Mouse (Mus musculus) embryonic facial prominence, embryonic 13.5 days (tissue): ENCODE data around the gene Zbtb9. TPM values are rescaled to one million over a fixed set of nuclear protein-coding genes. Genes with fewer than 3 reads are reported as not detected.

Experiments used
- ATAC-seq: fragments of 200-750 bp; cut with Nextera tagmentation; 2 replicates; pipeline ENCODE4 v1.8.0; 2017; ENCODE audit warnings: low read depth; ENCODE audit not compliant: insufficient number of reproducible peaks, insufficient read depth, low FRiP score, low TSS enrichment
- H3K27ac ChIP-seq: fragments of 300-500 bp; sonication (generic); 2 replicates; pipeline ENCODE4 v1.5.1; 2015; ENCODE audit warnings: moderate library complexity, mild to moderate bottlenecking, inconsistent platforms
- H3K27me3 ChIP-seq: fragments of 300-500 bp; sonication (generic); 2 replicates; pipeline ENCODE4 v1.6.1; 2015; ENCODE audit warnings: mild to moderate bottlenecking, inconsistent platforms
- H3K36me3 ChIP-seq: fragments of 300-500 bp; sonication (generic); 2 replicates; pipeline ENCODE4 v1.6.1; 2015; ENCODE audit warnings: mild to moderate bottlenecking, inconsistent platforms
- H3K4me1 ChIP-seq: fragments of 300-500 bp; sonication (generic); 2 replicates; pipeline ENCODE4 v1.6.1; 2015; ENCODE audit warnings: inconsistent platforms
- H3K4me2 ChIP-seq: fragments of 300-500 bp; sonication (generic); 2 replicates; pipeline ENCODE4 v1.6.1; 2015; ENCODE audit warnings: moderate library complexity, mild to moderate bottlenecking, inconsistent platforms
- H3K4me3 ChIP-seq: fragments of 300-500 bp; sonication (generic); 2 replicates; pipeline ENCODE4 v1.5.1; 2015; ENCODE audit warnings: mild to moderate bottlenecking, inconsistent platforms
- H3K9ac ChIP-seq: fragments of 300-500 bp; sonication (generic); 2 replicates; pipeline ENCODE4 v1.6.1; 2015; ENCODE audit warnings: mild to moderate bottlenecking, inconsistent platforms
- H3K9me3 ChIP-seq: fragments of 300-500 bp; sonication (generic); 2 replicates; pipeline ENCODE4 v1.6.1; 2016; ENCODE audit warnings: inconsistent platforms
- WGBS: fragments of 180-500 bp; shearing (Covaris S2); methylation state at CpG from one replicate; pipeline ENCODE4 v1.1.7; 2015; ENCODE audit warnings: mixed read lengths; 5-methylcytosine and 5-hydroxymethylcytosine counted together
- polyA plus RNA-seq: library from polyadenylated mRNA; unstranded; fragments of >200 nt; fragmentation: Nextera tagmentation; extraction: Ambion mirVana; gene quantifications from 2 replicates; pipeline ENCODE4 v1.2.1, GENCODE M21; 2015

Zbtb9 gene
- polyA plus RNA-seq, 1 experiment from 2014 or later: 16.1 TPM

DNA sequence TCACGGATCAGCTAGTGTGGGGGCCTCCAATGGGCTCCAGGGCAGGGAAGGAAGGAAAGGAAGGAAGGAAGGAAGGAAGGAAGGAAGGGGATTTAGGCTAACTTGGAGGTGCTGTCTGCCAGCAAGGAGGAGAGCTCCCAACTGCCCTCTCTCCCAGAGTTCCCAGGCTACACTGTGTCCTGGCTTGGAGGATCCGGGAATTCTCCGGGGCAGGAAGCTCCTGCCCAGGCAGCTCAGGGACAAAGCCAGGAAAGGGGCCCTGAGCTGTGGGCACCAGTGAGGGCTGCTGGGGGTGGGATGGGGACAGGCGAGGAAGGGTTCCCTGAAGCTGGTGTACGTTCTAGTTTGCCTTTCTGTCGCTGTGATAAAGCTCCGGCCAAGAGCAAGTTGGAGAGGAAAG is 63.5 kb downstream of the Zbtb9 start:
- Histone ChIP-seq H3K4me2 (no peak overlapping the region), H3K36me3 (no peaks in the 10 kb centered on the region), H3K9me3 (no peaks in the 10 kb centered on the region), H3K4me1 (peaks cover 48% of the 10 kb centered on the region), H3K27ac (peak overlapping the region; percentile 44; the same call in 1 of the 2 replicates), H3K27me3 (no peaks in the 10 kb centered on the region), H3K4me3 (no peak overlapping the region), H3K9ac (peak overlapping the region; percentile 21; the same call in 1 of the 2 replicates)
- 68% methylated on average over 7 of the region's 7 CpGs for WGBS
- no peak for ATAC-seq

- Histone ChIP-seq H3K4me2 (peak overlapping the region; percentile 32), H3K27ac (peak overlapping the region; percentile 86), H3K9ac (peak overlapping the region; percentile 44)
Measured at GRCm38 (mm10) chr17:27038335-27039050, 65.5 kb downstream of the Zbtb9 start.

DNA sequence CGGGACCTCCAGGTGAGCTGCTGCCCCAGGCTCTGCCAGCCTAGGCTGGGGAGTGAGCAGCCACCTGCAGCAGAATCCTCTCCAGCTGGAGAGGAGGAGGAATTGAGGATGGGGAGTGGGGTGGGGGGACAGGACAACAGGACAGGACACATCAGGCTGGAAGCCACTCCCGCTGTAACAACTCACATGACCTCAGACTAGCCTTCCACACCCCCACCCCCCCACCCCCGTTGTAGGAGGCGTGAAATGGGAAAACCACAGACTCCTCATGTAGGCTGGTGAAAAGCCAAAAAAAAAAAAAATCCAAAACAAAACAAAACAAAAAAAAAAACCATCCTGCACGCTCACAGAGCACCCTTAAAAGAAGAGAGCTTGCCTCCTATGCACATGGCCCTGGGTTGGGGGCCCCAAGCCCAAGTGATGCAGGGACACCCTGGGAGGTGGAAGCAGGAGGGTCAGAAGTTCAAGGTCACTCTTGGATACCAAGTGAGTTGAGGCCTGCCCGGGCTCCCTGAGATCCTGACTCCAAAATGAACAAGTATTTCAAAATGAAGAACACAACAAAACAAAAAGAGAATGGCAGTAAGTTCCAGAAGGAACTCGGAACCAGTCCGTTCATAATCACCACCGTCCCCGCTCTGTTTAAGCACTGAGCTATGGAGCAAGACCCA is 66.6 kb downstream of the Zbtb9 start:
- Histone ChIP-seq H3K4me1 (peaks cover 48% of the 10 kb centered on the region), H3K27me3 (no peaks in the 10 kb centered on the region), H3K9ac (peak overlapping the region; percentile 54), H3K4me3 (no peak overlapping the region), H3K36me3 (no peaks in the 10 kb centered on the region), H3K9me3 (no peaks in the 10 kb centered on the region), H3K4me2 (peak overlapping the region; percentile 50), H3K27ac (peak overlapping the region; percentile 86)
- ATAC-seq: no peak
- 35% methylated on average over 10 of the region's 10 CpGs for WGBS

More at GRCm38 (mm10) chr17:27038335-27039050, 65.5 kb downstream of the Zbtb9 start:
- ATAC-seq: no peak; the same call in 1 of the 2 replicates
- peaks cover 48% of the 10 kb centered on the region for H3K4me1 ChIP-seq
- H3K9me3 ChIP-seq: no peaks in the 10 kb centered on the region
- 20% methylated on average over 17 of the region's 18 CpGs for WGBS
- H3K4me3 ChIP-seq: no peak overlapping the region
- no peaks in the 10 kb centered on the region for H3K27me3 ChIP-seq
- H3K36me3 ChIP-seq: no peaks in the 10 kb centered on the region

- 5% methylated on average over 20 of the region's 20 CpGs for WGBS
- peak; percentile 61; the same call in 1 of the 2 replicates for ATAC-seq
- Histone ChIP-seq H3K9ac (peak overlapping the region; percentile 54), H3K9me3 (no peaks in the 10 kb centered on the region), H3K4me2 (peak overlapping the region; percentile 50), H3K36me3 (no peaks in the 10 kb centered on the region), H3K4me1 (peaks cover 48% of the 10 kb centered on the region), H3K27me3 (no peaks in the 10 kb centered on the region), H3K27ac (peak overlapping the region; percentile 86), H3K4me3 (peak overlapping the region; percentile 16; the same call in 1 of the 2 replicates)
Measured at GRCm38 (mm10) chr17:27040304-27041045, 67.5 kb downstream of the Zbtb9 start.

DNA sequence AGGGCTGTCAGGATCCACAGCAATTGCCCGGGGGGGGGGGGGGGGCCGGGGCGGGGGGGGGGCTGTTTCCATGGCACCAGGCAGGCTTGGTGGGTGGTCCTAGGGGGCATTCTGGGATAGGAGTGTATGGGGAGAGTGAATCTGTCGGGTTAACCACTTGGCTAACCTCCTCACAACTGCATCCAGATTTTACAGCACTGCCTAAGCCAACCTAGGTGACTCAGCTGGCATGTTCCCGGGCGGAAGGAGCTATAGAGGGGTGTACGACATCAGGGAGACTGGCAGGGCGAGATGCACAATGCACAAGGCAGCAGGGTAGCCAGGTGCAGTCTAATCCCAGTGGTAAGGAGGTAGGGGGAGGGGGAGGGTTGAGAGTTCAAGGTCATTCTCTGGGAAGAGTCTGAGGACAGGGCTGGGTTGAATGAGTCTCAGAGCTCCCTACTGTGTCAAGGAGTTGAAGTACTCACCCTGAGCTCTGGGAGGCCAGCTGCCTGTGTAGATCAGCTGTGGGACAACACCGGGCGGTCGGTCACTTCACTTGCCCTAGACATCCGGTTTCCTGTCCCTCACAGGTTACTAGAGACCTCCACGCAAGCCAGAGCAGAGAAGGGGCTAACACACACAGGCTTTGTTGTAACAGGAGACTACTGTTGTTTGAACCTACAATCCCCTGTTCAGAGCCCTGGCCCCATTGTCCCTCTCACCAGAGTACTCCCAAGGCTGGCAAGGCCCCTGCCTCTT is 68.2 kb downstream of the Zbtb9 start:
- Histone ChIP-seq H3K9me3 (no peaks in the 10 kb centered on the region), H3K4me3 (no peak overlapping the region), H3K4me2 (no peak overlapping the region), H3K36me3 (no peaks in the 10 kb centered on the region), H3K9ac (no peak overlapping the region), H3K4me1 (peaks cover 48% of the 10 kb centered on the region), H3K27ac (peak overlapping the region; percentile 86; the same call in 1 of the 2 replicates), H3K27me3 (no peaks in the 10 kb centered on the region)
- no peak for ATAC-seq
- WGBS: 28% methylated on average over 13 of the region's 13 CpGs

DNA sequence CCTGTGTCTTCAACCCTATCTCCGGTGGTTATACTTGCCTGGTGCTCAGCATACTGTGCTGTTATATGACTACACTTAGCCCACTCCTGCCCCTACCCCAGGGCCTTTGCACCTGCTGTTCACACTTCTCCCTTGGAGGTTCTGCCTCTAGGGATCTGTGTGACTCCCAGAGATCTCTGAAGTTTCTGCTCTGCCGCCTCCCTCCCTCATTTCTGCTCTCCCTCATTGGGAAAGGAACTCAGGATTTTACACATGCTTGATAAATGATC is 68.8 kb downstream of the Zbtb9 start:
- Histone ChIP-seq H3K9ac (no peak overlapping the region), H3K4me3 (no peak overlapping the region), H3K9me3 (no peaks in the 10 kb centered on the region), H3K4me2 (no peak overlapping the region), H3K27me3 (no peaks in the 10 kb centered on the region), H3K36me3 (no peaks in the 10 kb centered on the region), H3K27ac (0 out of 2 replicates have a peak overlapping the region, but pooled peaks have one; percentile 64), H3K4me1 (peaks cover 48% of the 10 kb centered on the region)
- 87% methylated on average over 2 of the region's 2 CpGs for WGBS
- ATAC-seq: no peak

DNA sequence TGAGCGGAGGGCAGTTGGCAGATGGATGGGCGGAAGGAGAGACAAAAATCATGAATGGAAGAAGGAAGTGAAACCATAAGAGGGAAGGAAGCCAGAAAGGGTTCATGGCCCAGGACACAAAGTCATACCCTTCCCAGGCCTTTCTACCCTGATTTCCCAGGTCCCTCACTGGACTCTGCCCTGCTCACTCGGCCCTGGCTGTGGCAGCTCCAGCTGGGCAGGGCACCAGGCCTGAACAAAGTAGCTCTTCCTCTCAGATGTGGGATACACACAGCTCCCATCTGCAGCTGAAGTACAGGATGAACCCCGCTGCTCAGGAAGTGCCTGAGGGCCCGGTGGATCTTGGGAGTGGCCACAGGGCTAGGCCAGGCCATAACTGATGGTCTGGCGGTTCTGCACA is 69.9 kb downstream of the Zbtb9 start:
- H3K9me3 ChIP-seq: no peaks in the 10 kb centered on the region
- no peaks in the 10 kb centered on the region for H3K27me3 ChIP-seq
- 0 out of 2 replicates have a peak overlapping the region, but pooled peaks have one; percentile 17 for H3K9ac ChIP-seq
- no peak overlapping the region for H3K27ac ChIP-seq
- peaks cover 46% of the 10 kb centered on the region for H3K4me1 ChIP-seq
- no peak overlapping the region for H3K4me2 ChIP-seq
- ATAC-seq: no peak
- H3K36me3 ChIP-seq: no peaks in the 10 kb centered on the region
- WGBS: 53% methylated on average over 6 of the region's 6 CpGs
- no peak overlapping the region for H3K4me3 ChIP-seq

DNA sequence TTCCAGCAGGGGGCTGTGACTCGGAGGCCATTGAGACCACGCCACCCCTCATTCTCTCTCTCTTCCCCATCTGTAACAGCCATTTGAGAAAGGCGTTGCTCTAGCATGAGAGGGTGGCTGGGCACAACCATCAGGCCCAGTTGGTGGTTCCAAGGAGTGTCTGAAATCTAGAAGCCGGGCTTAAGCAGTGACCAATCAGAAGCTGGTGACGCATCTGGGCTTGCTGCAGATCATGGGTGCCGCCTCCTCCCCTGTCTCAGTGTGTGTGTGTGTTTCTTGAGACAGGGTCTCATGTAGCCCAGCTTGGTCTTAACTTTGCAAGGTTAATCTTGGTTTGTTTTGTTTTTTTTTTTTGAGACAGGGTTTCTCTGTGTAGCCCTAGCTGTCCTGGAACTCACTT is 72.2 kb downstream of the Zbtb9 start:
- WGBS: 91% methylated on average over 6 of the region's 6 CpGs
- Histone ChIP-seq H3K36me3 (no peaks in the 10 kb centered on the region), H3K27me3 (no peaks in the 10 kb centered on the region), H3K4me1 (peaks cover 34% of the 10 kb centered on the region), H3K27ac (no peak overlapping the region), H3K4me2 (no peak overlapping the region), H3K9me3 (no peaks in the 10 kb centered on the region), H3K4me3 (no peak overlapping the region), H3K9ac (no peak overlapping the region)
- ATAC-seq: no peak

DNA sequence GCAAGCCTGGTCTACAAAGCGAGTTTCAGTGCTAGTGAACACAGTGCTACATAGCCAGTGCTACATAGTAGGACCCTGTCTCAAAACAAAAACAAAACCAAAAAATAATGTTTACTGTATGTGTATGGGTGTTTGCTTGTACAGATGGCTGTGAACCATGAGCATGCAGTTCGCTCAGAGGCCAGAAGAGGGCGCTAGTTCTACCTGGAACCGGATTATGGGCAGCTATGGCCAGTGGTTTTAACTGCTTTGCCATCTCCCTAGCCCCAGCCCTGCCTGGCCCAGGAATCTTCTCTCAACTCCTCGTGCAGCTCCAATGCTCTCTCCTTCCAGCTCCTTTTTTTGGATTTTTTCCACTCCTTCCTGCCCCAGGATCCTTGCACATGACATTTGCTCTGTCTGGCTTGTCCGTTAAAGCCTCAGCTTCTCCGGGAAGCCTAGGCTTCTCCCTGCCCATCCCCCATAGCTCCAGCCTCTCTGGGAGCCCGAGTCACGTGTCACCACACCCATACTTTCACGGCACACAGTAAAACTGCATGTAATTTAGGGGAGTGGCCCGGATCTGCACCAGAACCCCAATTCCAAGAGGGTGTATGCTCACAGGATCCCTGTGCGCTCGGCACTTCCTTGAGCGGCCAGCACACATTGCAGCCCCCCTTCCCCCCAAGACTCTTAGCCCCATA is 74.9 kb downstream of the Zbtb9 start:
- Histone ChIP-seq H3K4me1 (peaks cover 34% of the 10 kb centered on the region), H3K9me3 (no peaks in the 10 kb centered on the region), H3K4me3 (no peak overlapping the region), H3K27ac (peak overlapping the region; percentile 72), H3K4me2 (no peak overlapping the region), H3K9ac (peak overlapping the region; percentile 51; the same call in 1 of the 2 replicates), H3K36me3 (no peaks in the 10 kb centered on the region), H3K27me3 (no peaks in the 10 kb centered on the region)
- WGBS: 60% methylated on average over 14 of the region's 14 CpGs
- no peak for ATAC-seq

DNA sequence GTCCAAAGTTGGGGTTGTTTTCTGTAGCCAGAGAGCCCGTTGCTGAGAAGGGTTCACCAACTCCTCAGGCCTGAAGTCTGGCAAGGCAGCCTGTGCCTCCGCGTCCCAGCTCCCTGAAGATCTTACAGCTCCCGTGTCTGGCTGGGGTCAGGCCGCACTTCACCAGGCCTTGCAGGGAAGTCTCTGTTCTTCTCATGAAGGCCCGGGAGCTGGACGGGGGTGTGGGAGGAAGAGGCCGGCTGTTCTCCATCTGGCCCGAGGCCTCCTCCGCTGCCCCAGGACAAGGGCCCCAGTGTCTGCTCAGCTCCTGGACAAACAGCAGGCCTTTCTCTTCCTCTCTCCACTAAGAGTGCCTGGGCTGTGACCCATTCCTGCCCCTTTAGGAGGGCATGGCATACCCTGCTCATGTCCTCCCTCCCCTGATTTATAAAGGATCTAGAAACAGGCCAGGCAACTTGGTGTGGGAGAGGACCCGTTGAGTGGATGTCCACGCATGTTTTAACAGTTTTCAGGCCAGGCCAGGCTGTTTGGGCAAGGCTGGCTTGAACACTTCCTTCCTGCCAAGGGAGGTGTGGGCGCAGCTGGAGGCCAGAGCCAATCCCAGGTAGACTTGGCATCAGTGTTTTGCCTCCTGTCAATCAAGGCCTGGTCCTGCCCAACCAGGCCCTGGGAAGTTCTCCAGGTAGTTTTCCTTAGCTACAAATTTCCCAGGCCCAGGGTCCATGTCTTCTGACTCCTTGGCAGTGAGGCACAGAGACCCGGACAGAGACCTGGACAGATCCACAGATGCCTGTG is 75.7 kb downstream of the Zbtb9 start:
- no peaks in the 10 kb centered on the region for H3K36me3 ChIP-seq
- no peak overlapping the region for H3K4me2 ChIP-seq
- peak overlapping the region; percentile 72 for H3K27ac ChIP-seq
- no peak overlapping the region for H3K4me3 ChIP-seq
- ATAC-seq: no peak
- WGBS: 51% methylated on average over 14 of the region's 14 CpGs
- H3K9me3 ChIP-seq: no peaks in the 10 kb centered on the region
- no peaks in the 10 kb centered on the region for H3K27me3 ChIP-seq
- H3K9ac ChIP-seq: peak overlapping the region; percentile 51; the same call in 1 of the 2 replicates
- H3K4me1 ChIP-seq: peaks cover 28% of the 10 kb centered on the region
